17 mouse cellular contexts compared by ENCODE assay signal in genomic region chr1:87866672-87867071, GRCm38 (mm10). TPM values are rescaled to one million over a fixed set of nuclear protein-coding genes. Genes with fewer than 3 reads are reported as not detected.
DNase-seq lines count a peak whose midpoint lies in the region; ATAC-seq lines count a peak whose summit lies in the region.
"Had no signal": no experiment of that assay in that cellular context is flagged by ENCODE, and none has a peak within 500 bp of the region (broad histone marks: within the 10 kb centered on the region; RNA-seq: fewer than 3 reads in every experiment).

No protein-coding gene starts in this region.

- peak overlapping the region; percentile 39 for H3K27ac ChIP-seq in heart, embryonic 15.5 days
- no peak overlapping the region for H3K27ac ChIP-seq in liver, embryonic 12.5 days
- H3K27ac ChIP-seq: embryonic facial prominence, embryonic 13.5 days; limb, embryonic 15.5 days had no signal

- H3K4me3 ChIP-seq in heart, embryonic 15.5 days = no peak overlapping the region
- no peak overlapping the region for H3K4me3 ChIP-seq in liver, embryonic 12.5 days
- H3K4me3 ChIP-seq: embryonic facial prominence, embryonic 13.5 days; limb, embryonic 15.5 days had no signal

- ATAC-seq in heart, embryonic 15.5 days (replicated peaks; ENCODE audit: insufficient number of reproducible peaks, insufficient read depth, low FRiP score, low read depth) = no peak
- peak; percentile 93 for ATAC-seq in inflammation-experienced regulatory T-cells, adult 6 months
- ATAC-seq in erythroblast, adult 5-6 weeks (replicated peaks; ENCODE audit: low FRiP score, poor library complexity, severe bottlenecking) = no peak
- no peak for ATAC-seq in liver, embryonic 12.5 days
- ATAC-seq: forebrain, embryonic 14.5 days; intestine, postnatal 0 days had no signal

- H3K27me3 ChIP-seq in heart, embryonic 15.5 days = no peaks in the 10 kb centered on the region
- no peaks in the 10 kb centered on the region for H3K27me3 ChIP-seq in liver, embryonic 12.5 days (replicated peaks)
- H3K27me3 ChIP-seq: embryonic facial prominence, embryonic 13.5 days; limb, embryonic 15.5 days had no signal

- peaks cover 26% of the 10 kb centered on the region for H3K4me1 ChIP-seq in heart, embryonic 15.5 days (replicated peaks)
- H3K4me1 ChIP-seq in liver, embryonic 12.5 days = peaks cover 60% of the 10 kb centered on the region

- no peak for DNase-seq in heart, adult 8-10 months (ENCODE audit: low spot score)
- DNase-seq in A20 (ENCODE audit: low read depth, low spot score) = peak; percentile 86
- DNase-seq in CD4-positive, CD25-positive, alpha-beta regulatory T cell, adult 2 months (ENCODE audit: low read depth, low spot score) = peak; percentile 68
- DNase-seq in left cerebral cortex, adult 8-10 months (ENCODE audit: low spot score in 2 of 2) = no peak
- DNase-seq: adrenal gland, postnatal 25 days; cerebellum, postnatal 36 days; gastrocnemius, postnatal 36 days; lung, adult 2 months; right cerebral cortex, adult 18-20 months had no signal

- H3K36me3 ChIP-seq in heart, embryonic 15.5 days = no peaks in the 10 kb centered on the region
- no peaks in the 10 kb centered on the region for H3K36me3 ChIP-seq in liver, embryonic 12.5 days
- H3K36me3 ChIP-seq: embryonic facial prominence, embryonic 13.5 days; limb, embryonic 15.5 days had no signal

- 44% methylated on average over 1 of the region's 1 CpGs for WGBS in heart, embryonic 15.5 days
- 65% methylated on average over 1 of the region's 1 CpGs for WGBS in liver, embryonic 12.5 days (ENCODE audit: insufficient replicate concordance)

- no peak overlapping the region for H3K9ac ChIP-seq in heart, embryonic 15.5 days
- H3K9ac ChIP-seq in liver, embryonic 12.5 days = no peak overlapping the region
- H3K9ac ChIP-seq: embryonic facial prominence, embryonic 13.5 days; limb, embryonic 15.5 days had no signal

- no peak overlapping the region for H3K4me2 ChIP-seq in heart, embryonic 15.5 days
- H3K4me2 ChIP-seq in liver, embryonic 12.5 days = no peak overlapping the region
- H3K4me2 ChIP-seq: embryonic facial prominence, embryonic 13.5 days; limb, embryonic 15.5 days had no signal

- no peaks in the 10 kb centered on the region for H3K9me3 ChIP-seq in heart, embryonic 15.5 days (replicated peaks)
- H3K9me3 ChIP-seq in liver, embryonic 12.5 days (replicated peaks) = no peaks in the 10 kb centered on the region
- H3K9me3 ChIP-seq: embryonic facial prominence, embryonic 13.5 days; limb, embryonic 15.5 days had no signal

RNA-seq across cellular contexts. Expression of gene Dgkd, which starts 13.6 kb away (rescaled TPM):
- 19.7 and 24.7 TPM in 2 replicates for polyA plus RNA-seq in heart, embryonic 15.5 days (2015; fragmentation: Nextera tagmentation; extraction: Ambion mirVana)
- 10 to 100 TPM; 33.5 to 43.2 (median 42.0) TPM for total RNA-seq in heart, adult 8-10 months (2022)
- polyA plus RNA-seq in inflammation-experienced regulatory T-cells, adult 6 months (2017; shearing (Covaris generic)) = 10 to 100 TPM; 19.3 to 35.5 (median 34.2) TPM
- 11.9 and 12.1 TPM in 2 replicates for total RNA-seq in erythroblast, adult 5-6 weeks (2015; ENCODE audit: low replicate concordance)
- total RNA-seq in erythroblast, adult 5-6 weeks (2017; ENCODE audit: low replicate concordance) = 10.2 and 26.8 TPM in 2 replicates
- 10 to 100 TPM; 83.1 to 97.4 (median 89.4) TPM for total RNA-seq in left cerebral cortex, adult 8-10 months (2022)
- 19.9 and 20.4 TPM in 2 replicates for polyA plus RNA-seq in liver, embryonic 12.5 days (2016; fragmentation: Nextera tagmentation; extraction: Ambion mirVana)

Comparison
In these comparisons a context has a peak if more than half of its experiments do, and no peak if none do; other contexts are left out.
1. DNase-seq: peak in A20 (single experiment) and CD4-positive, CD25-positive, alpha-beta regulatory T cell, adult 2 months (single experiment); none in heart, adult 8-10 months (single experiment) and left cerebral cortex, adult 8-10 months (0 of 2).